Mouse (Mus musculus) bone marrow macrophage, adult 2 months (primary cell): Measurements from ENCODE around the gene Dennd1b. TPM values are rescaled to one million over a fixed set of nuclear protein-coding genes. Genes with fewer than 3 reads are reported as not detected.

Experiments
- H3K27ac ChIP-seq: 2 replicates; pipeline ENCODE4 v1.5.1; 2012; ENCODE audit warnings: low read depth, low read length; ENCODE audit not compliant: insufficient read depth
- H3K4me1 ChIP-seq: 2 replicates; pipeline ENCODE4 v1.6.1; 2012; ENCODE audit warnings: low read length; ENCODE audit not compliant: control insufficient read depth, insufficient read depth
- H3K4me3 ChIP-seq: 2 replicates; pipeline ENCODE4 v1.5.1; 2012; ENCODE audit warnings: mild to moderate bottlenecking, low read length, moderate library complexity; ENCODE audit not compliant: insufficient read depth
- CTCF ChIP-seq: IDR thresholded peaks from 2 replicates; pipeline ENCODE4 v1.5.1; 2012; ENCODE audit warnings: low read depth, mild to moderate bottlenecking, low read length, moderate library complexity
- POLR2A ChIP-seq: IDR thresholded peaks from 2 replicates; pipeline ENCODE4 v1.6.1; 2012; ENCODE audit warnings: mild to moderate bottlenecking, low read depth, low read length, borderline replicate concordance
- polyA plus RNA-seq: library from polyadenylated mRNA; stranded (reverse); fragments of >200 nt; gene quantifications from 2 replicates; pipeline ENCODE4 v1.2.4, GENCODE M21; 2012; ENCODE audit not compliant: missing spikeins, insufficient read depth, insufficient read length

Gene Dennd1b
- polyA plus RNA-seq, 1 experiment, result 34.4 TPM

DNA sequence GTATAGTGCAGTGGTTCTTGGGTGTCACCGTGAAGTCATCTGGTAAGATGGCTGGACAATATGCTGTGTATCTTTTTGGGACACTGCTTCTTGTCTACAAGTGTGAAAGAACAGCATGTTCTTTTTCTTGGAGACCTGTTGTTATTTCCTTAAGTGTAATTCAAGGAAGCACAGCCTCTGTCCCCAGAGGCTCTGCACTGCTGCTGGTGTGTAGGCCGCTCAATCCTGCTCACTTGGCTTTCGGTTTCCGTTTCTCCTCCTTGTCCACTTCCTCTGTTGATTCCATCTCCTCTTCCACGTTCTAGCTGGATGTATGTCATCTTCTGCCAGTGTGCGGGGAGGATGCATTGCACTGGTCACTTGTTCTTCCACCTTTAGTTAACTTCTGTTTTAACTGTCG is 19.0 kb downstream of the Dennd1b start:
- Histone ChIP-seq H3K4me3 (peak overlapping the region; percentile 37), H3K4me1 (peaks cover 17% of the 10 kb centered on the region), H3K27ac (peak overlapping the region; percentile 63)
- TF ChIP-seq POLR2A, result no peak
- TF ChIP-seq CTCF, result no peak

DNA sequence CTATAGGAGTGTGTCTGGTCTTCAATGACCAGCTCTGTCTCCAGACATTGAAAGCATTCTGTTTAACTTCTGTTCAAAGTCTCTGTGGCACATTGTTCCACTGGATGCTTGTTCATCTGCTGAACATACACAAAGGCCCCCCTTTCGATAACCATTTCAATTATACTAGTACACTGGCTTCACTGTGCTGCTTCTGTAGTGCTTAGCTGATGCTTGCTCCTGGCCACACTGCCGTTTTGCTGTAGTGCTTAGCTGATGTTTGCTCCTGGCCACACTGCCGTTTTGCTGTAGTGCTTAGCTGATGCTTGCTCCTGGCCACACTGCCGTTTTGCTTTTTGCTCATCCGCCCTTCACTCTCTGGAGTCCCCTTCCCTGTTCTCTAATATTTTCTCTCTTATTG is 19.4 kb downstream of the Dennd1b start:
- H3K27ac ChIP-seq, result peak overlapping the region; percentile 63
- H3K4me1 ChIP-seq, result peaks cover 17% of the 10 kb centered on the region
- TF ChIP-seq POLR2A (no peak), CTCF (no peak)
- H3K4me3 ChIP-seq, result peak overlapping the region; percentile 37

DNA sequence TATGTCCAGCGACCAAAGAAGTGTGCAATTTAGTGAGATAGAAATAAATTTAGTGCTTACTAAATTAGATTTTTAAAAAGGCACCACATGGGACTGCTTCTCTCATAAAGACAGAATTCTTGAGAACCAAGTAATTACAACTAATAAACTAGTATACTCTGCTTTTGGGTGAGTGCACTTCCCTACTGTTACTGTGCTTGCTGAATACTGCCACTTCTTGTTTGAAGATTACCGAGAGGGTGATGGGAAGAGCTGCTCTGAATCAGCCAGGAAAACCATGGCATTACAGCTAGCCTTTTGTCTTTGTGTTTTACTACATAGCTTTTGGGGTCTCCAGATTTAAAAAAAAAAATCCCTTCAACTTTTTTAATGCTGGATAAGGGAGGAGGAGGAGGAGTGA is 19.8 kb downstream of the Dennd1b start:
- Histone ChIP-seq H3K4me1 (peaks cover 17% of the 10 kb centered on the region), H3K4me3 (no peak overlapping the region; the same call in 1 of the 2 replicates), H3K27ac (no peak overlapping the region)
- TF ChIP-seq POLR2A (no peak), CTCF (no peak)

DNA sequence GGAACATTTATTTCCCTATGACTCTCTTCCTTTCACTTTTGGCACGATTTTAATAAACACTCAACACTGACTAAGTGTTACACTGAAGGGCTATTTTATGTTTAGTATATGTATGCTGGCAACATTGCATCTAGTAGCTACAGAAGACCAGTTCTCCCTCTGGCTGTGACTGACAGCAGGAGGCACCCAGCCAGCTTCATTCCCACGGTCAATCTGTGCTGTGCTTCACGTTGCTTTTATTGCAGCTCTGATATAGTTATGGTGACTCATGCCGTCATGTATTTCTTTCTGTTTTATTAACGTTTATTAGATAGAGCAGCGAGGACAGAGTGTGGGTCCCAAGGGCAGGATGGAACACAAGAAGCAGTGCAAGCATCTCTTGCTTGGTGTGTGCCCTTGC is 20.2 kb downstream of the Dennd1b start:
- Histone ChIP-seq H3K4me1 (peaks cover 17% of the 10 kb centered on the region), H3K4me3 (no peak overlapping the region), H3K27ac (no peak overlapping the region)
- TF ChIP-seq CTCF, result no peak
- no peak for TF ChIP-seq POLR2A

GRCm38 (mm10) chr1:138984161-138984560 is 20.9 kb downstream of the Dennd1b start:
- no peak overlapping the region for H3K4me3 ChIP-seq
- peaks cover 17% of the 10 kb centered on the region for H3K4me1 ChIP-seq
- TF ChIP-seq POLR2A (no peak), CTCF (no peak)
- H3K27ac ChIP-seq, result no peak overlapping the region

- H3K4me3 ChIP-seq, result no peak overlapping the region
- TF ChIP-seq CTCF (no peak), POLR2A (no peak)
- H3K4me1 ChIP-seq, result peaks cover 8% of the 10 kb centered on the region
- no peak overlapping the region for H3K27ac ChIP-seq
These were observed 29.3 kb downstream of the Dennd1b start for GRCm38 (mm10) chr1:138992384-138993138.

DNA sequence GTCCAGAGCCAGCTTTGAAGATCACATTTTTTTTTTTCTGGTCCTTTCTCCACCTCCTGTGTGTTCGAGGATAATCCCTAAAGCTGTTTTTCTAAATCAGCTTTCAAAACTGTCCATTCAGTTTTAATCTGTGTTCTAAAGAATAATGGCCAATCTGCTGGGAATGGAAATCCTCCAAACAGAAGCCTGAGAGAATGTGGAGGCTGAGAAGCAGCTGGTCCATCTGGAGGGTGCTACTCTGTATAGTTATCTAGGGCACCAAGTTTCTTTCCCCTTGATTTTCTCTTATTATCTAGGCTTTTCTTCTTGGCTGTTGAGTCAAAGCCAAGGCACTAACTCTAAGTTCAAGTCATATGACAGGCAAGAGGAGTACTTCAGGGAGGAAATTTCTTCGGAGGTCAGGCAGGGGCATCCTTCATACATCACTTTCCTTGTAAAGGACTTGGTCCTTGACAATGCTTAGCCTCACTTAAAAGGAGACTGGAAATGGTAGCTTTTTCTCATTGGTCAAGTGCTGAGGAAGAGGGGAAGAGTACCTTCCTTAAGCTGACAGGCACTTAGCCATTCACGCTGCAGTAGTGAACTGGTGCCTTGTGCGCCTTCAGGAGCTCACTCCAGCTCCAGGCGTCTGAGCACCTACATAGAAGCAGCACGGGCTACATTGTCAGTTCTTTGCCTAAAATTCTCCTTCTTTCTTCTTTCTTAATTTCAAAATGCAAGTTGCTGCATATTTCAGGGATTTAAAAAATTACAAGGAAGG is 32.6 kb downstream of the Dennd1b start:
- Histone ChIP-seq H3K4me3 (no peak overlapping the region), H3K4me1 (peaks cover 12% of the 10 kb centered on the region), H3K27ac (no peak overlapping the region)
- no peak for TF ChIP-seq POLR2A
- no peak for TF ChIP-seq CTCF

GRCm38 (mm10) chr1:138996663-138997062 is 33.4 kb downstream of the Dennd1b start:
- H3K27ac ChIP-seq, result no peak overlapping the region
- TF ChIP-seq CTCF (no peak), POLR2A (no peak)
- H3K4me3 ChIP-seq, result no peak overlapping the region
- peaks cover 19% of the 10 kb centered on the region for H3K4me1 ChIP-seq

DNA sequence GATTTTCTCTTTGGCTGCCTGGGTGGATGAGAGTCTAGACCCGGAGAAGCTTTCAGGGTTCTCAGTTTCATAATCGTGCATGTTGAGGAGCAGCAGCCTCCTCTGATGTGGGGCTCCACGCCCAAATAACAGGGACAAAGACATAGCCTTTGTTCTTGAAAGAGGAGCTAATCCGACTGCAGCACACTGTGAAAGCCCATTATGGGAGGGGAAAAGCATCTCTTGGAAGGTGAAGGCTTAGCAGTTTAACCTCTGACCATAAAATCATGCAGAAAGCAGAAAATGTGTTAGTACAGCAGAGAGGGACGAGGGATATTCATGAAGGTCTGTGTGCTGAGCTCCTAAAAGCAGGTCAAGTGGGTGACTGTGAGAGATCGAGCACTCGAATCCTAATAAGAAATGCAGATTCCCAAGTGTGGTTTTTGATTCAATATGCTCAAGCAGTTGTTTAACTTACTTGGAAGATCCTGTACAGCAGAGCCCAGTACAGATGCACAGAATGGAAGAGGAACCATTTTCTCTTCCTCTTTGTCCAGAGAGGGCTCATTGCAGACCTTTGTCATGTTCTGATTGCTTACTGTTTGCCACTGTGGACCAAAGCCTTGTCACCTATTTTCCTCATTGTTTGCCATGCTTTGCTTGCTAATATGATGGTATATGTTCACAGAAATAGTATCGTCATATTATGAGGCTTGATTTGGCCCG is 37.6 kb downstream of the Dennd1b start:
- Histone ChIP-seq H3K4me1 (peaks cover 26% of the 10 kb centered on the region), H3K27ac (peak overlapping the region; percentile 19; the same call in 1 of the 2 replicates), H3K4me3 (0 out of 2 replicates have a peak overlapping the region, but pooled peaks have one; percentile 7)
- TF ChIP-seq CTCF (no peak), POLR2A (no peak)
